Mouse (Mus musculus): Measurements from ENCODE around the gene Rd3.

GRCm38 (mm10) chr1:191929065-191929464, 48.1 kb upstream of the Rd3 start:
- TF ChIP-seq CTCF (IDR thresholded peaks at IDR 0.05; ENCODE audit: low read depth) (no peak), EP300 (IDR thresholded peaks at IDR 0.05; ENCODE audit: low read depth) (no peak)
